Mouse (Mus musculus) lung, adult 2 months (tissue): ENCODE results near the gene Ptgr1.

Experiments
- CTCF ChIP-seq: fragments of 200-500 bp; IDR thresholded peaks from 2 replicates; pipeline ENCODE4 v1.5.1; 2011; ENCODE audit warnings: mild to moderate bottlenecking, low read length, control low read depth; ENCODE audit not compliant: insufficient read depth
- POLR2A ChIP-seq: fragments of 200-500 bp; IDR thresholded peaks from 2 replicates; pipeline ENCODE4 v1.6.1; 2011; ENCODE audit warnings: low read depth, mild to moderate bottlenecking, control low read depth, low read length, borderline replicate concordance; ENCODE audit errors: extremely low read depth

GRCm38 (mm10) chr4:58989303-58989898 lies 2.5 kb upstream of the Ptgr1 start:
- no peak for TF ChIP-seq CTCF
- no peak for TF ChIP-seq POLR2A
